Mouse (Mus musculus): ENCODE data around the gene Slc35g3.

GRCm38 (mm10) chr11:69781828-69782227 is 20.1 kb upstream of the Slc35g3 start:
- TF ChIP-seq CTCF (IDR thresholded peaks at IDR 0.05; ENCODE audit: borderline replicate concordance, control insufficient read depth, extremely low read depth, insufficient read depth, low read length, poor library complexity) (no peak), POLR2A (IDR thresholded peaks at IDR 0.05; ENCODE audit: control insufficient read depth, extremely low read depth, insufficient read depth, low read length, poor library complexity) (no peak)

Data from thymus, adult 2 months (tissue).